Mouse (Mus musculus) midbrain, embryonic 12.5 days (tissue): ENCODE measurements around the gene Clec4f. TPM values are rescaled to one million over a fixed set of nuclear protein-coding genes. Genes with fewer than 3 reads are reported as not detected.
"Not testable (repeated sequence)": the region's sequence is repeated elsewhere in the genome, so short reads cannot be mapped to it uniquely, and the experiment has no call there.

Experiments
- ATAC-seq: fragments of 200-750 bp; cut with Nextera tagmentation; 2 replicates; pipeline ENCODE4 v1.8.0; 2017; ENCODE audit warnings: low read depth, moderate TSS enrichment, moderate library complexity; ENCODE audit not compliant: low FRiP score
- H3K27ac ChIP-seq: fragments of 300-500 bp; sonication (generic); replicated peaks from 2 replicates; pipeline ENCODE4 v1.5.1; 2016; ENCODE audit warnings: mild to moderate bottlenecking
- H3K27me3 ChIP-seq: fragments of 300-500 bp; sonication (generic); 2 replicates; pipeline ENCODE4 v1.6.1; 2016; ENCODE audit warnings: mild to moderate bottlenecking
- H3K36me3 ChIP-seq: fragments of 300-500 bp; sonication (generic); 2 replicates; pipeline ENCODE4 v1.6.1; 2016
- H3K4me1 ChIP-seq: fragments of 300-500 bp; sonication (generic); 2 replicates; pipeline ENCODE4 v1.6.1; 2016
- H3K4me2 ChIP-seq: fragments of 300-500 bp; sonication (generic); replicated peaks from 2 replicates; pipeline ENCODE4 v1.6.1; 2016; ENCODE audit warnings: mild to moderate bottlenecking, moderate library complexity
- H3K4me3 ChIP-seq: fragments of 300-500 bp; sonication (generic); 2 replicates; pipeline ENCODE4 v1.5.1; 2016; ENCODE audit warnings: mild to moderate bottlenecking
- H3K9ac ChIP-seq: fragments of 300-500 bp; sonication (generic); replicated peaks from 2 replicates; pipeline ENCODE4 v1.6.1; 2016; ENCODE audit warnings: mild to moderate bottlenecking, moderate library complexity
- H3K9me3 ChIP-seq: fragments of 300-500 bp; sonication (generic); 2 replicates; pipeline ENCODE4 v1.6.1; 2016; ENCODE audit warnings: mild to moderate bottlenecking
- WGBS: fragments of 180-500 bp; shearing (Covaris S2); methylation state at CpG from one replicate; pipeline ENCODE4 v1.1.7; 2016; 5-methylcytosine and 5-hydroxymethylcytosine counted together
- polyA plus RNA-seq: library from polyadenylated mRNA; unstranded; fragments of >200 nt; fragmentation: Nextera tagmentation; extraction: Ambion mirVana; gene quantifications from 2 replicates; pipeline ENCODE4 v1.2.1, GENCODE M21; 2016

The Clec4f gene
- polyA plus RNA-seq, 1 experiment from 2014 or later, result not detected

GRCm38 (mm10) chr6:83692962-83693361 is 37.0 kb upstream of the Clec4f start:
- Histone ChIP-seq H3K36me3 (no peaks in the 10 kb centered on the region), H3K27me3 (peaks cover 89% of the 10 kb centered on the region), H3K4me1 (no peaks in the 10 kb centered on the region), H3K27ac (no peak overlapping the region), H3K4me2 (no peak overlapping the region), H3K4me3 (no peak overlapping the region), H3K9me3 (no peaks in the 10 kb centered on the region), H3K9ac (no peak overlapping the region)
- no peak for ATAC-seq
- WGBS, result under 1% methylated on average over 12 of the region's 12 CpGs

DNA sequence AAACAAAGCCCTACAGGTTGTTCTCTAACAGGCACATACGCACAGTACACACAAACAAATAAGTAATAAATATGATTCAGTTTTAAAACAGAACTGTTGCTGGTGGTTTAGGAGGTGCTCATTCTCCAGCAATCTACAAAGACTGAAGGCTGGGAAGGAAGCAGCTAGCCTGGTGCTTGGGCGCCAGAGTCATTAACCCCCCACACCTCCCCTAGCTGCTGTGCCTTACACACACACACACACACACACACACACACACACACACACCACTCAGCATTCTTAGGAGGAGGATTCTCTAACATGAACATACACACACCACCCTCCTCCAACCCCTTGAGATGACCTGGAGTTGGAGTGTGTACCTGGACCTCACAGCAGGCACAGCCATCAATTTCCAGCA is 34.9 kb upstream of the Clec4f start:
- ATAC-seq, result no peak
- Histone ChIP-seq H3K27me3 (peaks cover 70% of the 10 kb centered on the region), H3K27ac (no peak overlapping the region), H3K9me3 (no peaks in the 10 kb centered on the region), H3K4me3 (no peak overlapping the region), H3K4me2 (no peak overlapping the region), H3K9ac (no peak overlapping the region), H3K4me1 (no peaks in the 10 kb centered on the region), H3K36me3 (no peaks in the 10 kb centered on the region)
- 65% methylated on average over 2 of the region's 2 CpGs for WGBS

DNA sequence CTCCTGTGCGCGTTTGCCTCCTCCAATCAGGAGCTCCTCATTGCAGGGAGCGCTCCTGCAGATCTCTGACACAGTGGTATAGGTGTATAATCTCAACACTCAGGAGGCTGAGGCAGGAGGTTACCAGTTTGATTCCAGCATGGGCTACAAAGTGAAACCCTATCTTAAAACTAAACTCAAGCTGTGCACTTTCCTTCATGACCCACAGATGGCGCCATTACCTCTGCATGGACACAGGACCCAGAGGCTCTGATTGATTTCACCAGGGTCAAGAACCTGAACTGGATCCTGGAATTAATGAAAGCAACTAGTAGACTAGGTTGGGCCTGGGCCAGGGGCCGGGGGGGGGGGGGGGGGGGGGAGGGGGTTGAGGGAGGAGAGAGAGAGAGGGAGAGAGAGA is 34.3 kb upstream of the Clec4f start:
- Histone ChIP-seq H3K9ac (no peak overlapping the region), H3K27ac (no peak overlapping the region), H3K27me3 (peaks cover 70% of the 10 kb centered on the region), H3K36me3 (no peaks in the 10 kb centered on the region), H3K9me3 (no peaks in the 10 kb centered on the region), H3K4me2 (no peak overlapping the region), H3K4me3 (no peak overlapping the region), H3K4me1 (no peaks in the 10 kb centered on the region)
- ATAC-seq, result no peak; the same call in 1 of the 2 replicates
- 21% methylated on average over 4 of the region's 5 CpGs for WGBS

DNA sequence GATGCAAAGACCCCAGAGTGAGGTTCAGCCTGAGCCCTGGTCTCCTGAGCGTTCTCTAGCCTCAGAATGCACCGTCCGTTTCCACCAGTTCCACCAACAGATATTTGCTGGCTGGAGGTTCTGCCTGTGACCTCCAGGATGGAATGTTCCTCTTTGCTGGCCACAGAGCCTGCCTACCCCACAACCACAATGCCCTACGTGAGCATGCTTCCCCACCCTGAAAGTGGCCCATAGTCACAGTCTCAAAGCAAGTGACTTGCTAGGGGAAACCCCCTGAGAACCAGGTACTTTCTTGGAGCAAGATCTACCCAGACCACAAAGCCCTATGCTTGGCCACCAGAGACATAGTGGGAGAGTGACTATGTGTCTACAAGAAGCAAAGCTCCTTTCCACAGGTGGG is 33.4 kb upstream of the Clec4f start:
- Histone ChIP-seq H3K4me3 (no peak overlapping the region), H3K9ac (no peak overlapping the region), H3K4me1 (no peaks in the 10 kb centered on the region), H3K27ac (no peak overlapping the region), H3K36me3 (no peaks in the 10 kb centered on the region), H3K27me3 (peaks cover 61% of the 10 kb centered on the region), H3K4me2 (no peak overlapping the region), H3K9me3 (no peaks in the 10 kb centered on the region)
- ATAC-seq, result no peak
- WGBS, result 91% methylated on average over 4 of the region's 4 CpGs

DNA sequence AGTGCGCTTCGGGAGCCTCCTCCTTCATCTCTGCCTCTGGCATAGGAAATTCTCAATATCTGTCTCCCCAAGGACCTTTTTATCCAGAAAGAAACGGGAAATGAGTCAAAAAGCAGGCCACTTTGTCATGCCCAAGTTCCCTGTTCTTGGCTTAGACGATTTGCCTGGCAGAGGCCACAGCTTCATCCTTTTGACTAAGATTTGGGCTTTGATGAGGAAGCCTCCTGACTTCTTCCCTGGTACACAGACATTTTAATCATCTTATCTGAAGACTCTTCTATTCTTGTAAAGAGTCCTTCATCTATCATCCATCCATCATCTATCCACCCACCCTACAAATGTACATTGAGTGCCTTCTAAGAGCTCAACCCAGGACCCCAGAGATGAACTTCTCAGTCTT is 21.8 kb upstream of the Clec4f start, which contains the start of gene Cd207:
Gene Cd207, minus strand, starts transcription at position 101 of the 400 bp plus-strand sequence.
- H3K36me3 ChIP-seq, result no peaks in the 10 kb centered on the region
- no peak for ATAC-seq

GRCm38 (mm10) chr6:83673395-83673794 is 17.4 kb upstream of the Clec4f start:
- no peaks in the 10 kb centered on the region for H3K9me3 ChIP-seq
- H3K4me2 ChIP-seq, result no peak overlapping the region
- 10% methylated on average over 4 of the region's 4 CpGs for WGBS
- H3K27ac ChIP-seq, result no peak overlapping the region
- 0 out of 2 replicates have a peak, but pooled peaks cover 3% of the 10 kb centered on the region for H3K27me3 ChIP-seq
- no peak for ATAC-seq
- no peaks in the 10 kb centered on the region for H3K4me1 ChIP-seq
- no peak overlapping the region for H3K9ac ChIP-seq
- no peaks in the 10 kb centered on the region for H3K36me3 ChIP-seq
- H3K4me3 ChIP-seq, result no peak overlapping the region

More for the DNA sequence above, 21.8 kb upstream of the Clec4f start, which contains the start of gene Cd207:
- 0 out of 2 replicates have a peak, but pooled peaks cover 7% of the 10 kb centered on the region for H3K27me3 ChIP-seq
- 71% methylated on average over 4 of the region's 4 CpGs for whole genome bisulfite sequencing
- H3K9me3 ChIP-seq, result no peaks in the 10 kb centered on the region
- H3K9ac ChIP-seq, result no peak within 1 kb of the TSS
- H3K4me2 ChIP-seq, result no peak within 1 kb of the TSS
- H3K27ac ChIP-seq, result no peak within 1 kb of the TSS
- H3K4me3 ChIP-seq, result no peak within 1 kb of the TSS
- no peaks in the 10 kb centered on the region for H3K4me1 ChIP-seq

GRCm38 (mm10) chr6:83665009-83665408 is 9.0 kb upstream of the Clec4f start:
- Histone ChIP-seq H3K4me1 (no peaks in the 10 kb centered on the region), H3K4me2 (no peak overlapping the region), H3K4me3 (no peak overlapping the region), H3K27ac (no peak overlapping the region), H3K9ac (no peak overlapping the region), H3K9me3 (no peaks in the 10 kb centered on the region), H3K36me3 (no peaks in the 10 kb centered on the region), H3K27me3 (no peaks in the 10 kb centered on the region)
- WGBS, result 86% methylated on average over 2 of the region's 2 CpGs
- ATAC-seq, result no peak

DNA sequence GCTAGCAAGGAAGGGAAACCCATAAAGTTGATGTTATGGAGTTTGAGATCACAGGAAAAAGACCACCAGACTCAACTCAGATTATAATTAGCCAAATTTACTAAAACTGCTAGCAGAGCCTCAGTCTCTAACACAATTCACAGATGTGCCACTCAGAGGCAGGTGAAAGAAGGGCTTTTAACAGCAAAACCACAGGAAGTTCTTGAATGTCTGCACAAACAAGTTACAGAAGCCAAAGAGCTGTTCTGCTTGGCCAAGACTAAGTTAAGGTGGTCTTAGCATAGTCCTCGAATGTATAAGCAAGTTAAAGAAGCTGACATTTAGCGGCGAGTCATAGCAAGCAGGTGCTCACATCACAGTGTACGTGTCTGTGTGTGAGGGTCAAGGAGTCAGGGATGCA is 4.8 kb upstream of the Clec4f start:
- H3K27ac ChIP-seq, result no peak overlapping the region
- no peaks in the 10 kb centered on the region for H3K36me3 ChIP-seq
- no peak overlapping the region for H3K4me2 ChIP-seq
- WGBS, result 85% methylated on average over 4 of the region's 4 CpGs
- H3K27me3 ChIP-seq, result no peaks in the 10 kb centered on the region
- no peak overlapping the region for H3K4me3 ChIP-seq
- no peak for ATAC-seq
- H3K9me3 ChIP-seq, result no peaks in the 10 kb centered on the region
- H3K4me1 ChIP-seq, result no peaks in the 10 kb centered on the region
- H3K9ac ChIP-seq, result no peak overlapping the region

DNA sequence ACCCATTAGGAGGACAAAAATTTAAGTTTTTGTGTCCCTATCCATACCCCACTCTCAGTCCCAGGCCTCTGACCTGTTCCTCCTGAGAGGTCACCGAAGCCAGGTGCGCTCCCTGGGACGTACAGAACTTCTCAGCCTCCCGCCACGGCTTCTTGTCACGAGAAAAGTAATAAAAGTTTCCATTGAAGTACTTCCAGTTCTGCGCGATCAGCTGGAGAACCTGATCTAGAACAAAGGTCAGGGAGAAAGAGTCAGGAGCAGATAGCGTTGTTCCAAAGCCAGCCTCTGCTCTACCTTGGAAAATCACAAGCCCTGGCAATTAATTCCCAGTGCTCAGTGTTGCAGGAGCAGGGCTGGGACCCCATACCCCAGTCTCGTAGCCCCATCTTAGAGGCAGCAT is 9.3 kb downstream of the Clec4f start:
- 91% methylated on average over 10 of the region's 10 CpGs for WGBS
- H3K4me2 ChIP-seq, result no peak overlapping the region
- ATAC-seq, result no peak

DNA sequence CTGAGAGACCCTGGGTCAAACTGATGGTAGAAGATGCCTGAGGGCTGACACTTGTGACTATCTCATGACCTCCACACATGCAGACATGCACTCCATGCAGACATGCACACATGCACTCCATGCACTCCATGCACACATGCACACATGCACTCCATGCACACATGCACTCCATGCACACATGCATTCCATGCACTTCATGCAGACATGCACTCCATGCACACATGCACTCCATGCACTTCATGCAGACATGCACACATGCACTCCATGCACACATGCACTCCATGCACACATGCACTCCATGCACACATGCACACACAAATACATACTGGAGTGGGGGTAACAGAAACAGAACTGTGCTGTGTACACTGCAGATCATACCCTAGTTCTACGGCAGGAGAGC is 20.7 kb downstream of the Clec4f start:
- Histone ChIP-seq H3K27me3 (peaks cover 7% of the 10 kb centered on the region; the same call in 1 of the 2 replicates), H3K36me3 (no peaks in the 10 kb centered on the region), H3K9ac (no peak overlapping the region), H3K9me3 (no peaks in the 10 kb centered on the region), H3K4me1 (no peaks in the 10 kb centered on the region), H3K4me2 (no peak overlapping the region), H3K27ac (no peak overlapping the region), H3K4me3 (no peak overlapping the region)
- WGBS, result 100% methylated on average over 1 of the region's 1 CpGs
- no peak for ATAC-seq

More for the DNA sequence above, 9.3 kb downstream of the Clec4f start:
- Histone ChIP-seq H3K27me3 (no peaks in the 10 kb centered on the region), H3K9me3 (no peaks in the 10 kb centered on the region), H3K27ac (no peak overlapping the region), H3K36me3 (no peaks in the 10 kb centered on the region), H3K9ac (no peak overlapping the region), H3K4me1 (no peaks in the 10 kb centered on the region), H3K4me3 (no peak overlapping the region)

- not testable (repeated sequence) for H3K4me2 ChIP-seq, ATAC-seq, H3K9ac ChIP-seq, H3K27ac ChIP-seq, H3K36me3 ChIP-seq, H3K4me3 ChIP-seq, H3K4me1 ChIP-seq, H3K9me3 ChIP-seq, H3K27me3 ChIP-seq
- WGBS, result 81% methylated on average over 4 of the region's 4 CpGs
Measured at GRCm38 (mm10) chr6:83634631-83635030, 21.4 kb downstream of the Clec4f start.

GRCm38 (mm10) chr6:83634106-83634505 is 21.9 kb downstream of the Clec4f start:
- H3K36me3 ChIP-seq, H3K27ac ChIP-seq, H3K9ac ChIP-seq, H3K9me3 ChIP-seq, H3K4me3 ChIP-seq, H3K4me2 ChIP-seq, H3K4me1 ChIP-seq, ATAC-seq, H3K27me3 ChIP-seq: not testable (repeated sequence)
- 66% methylated on average over 5 of the region's 5 CpGs for WGBS

- WGBS, result 80% methylated on average over 4 of the region's 4 CpGs
- H3K27me3 ChIP-seq, result peaks cover 11% of the 10 kb centered on the region; the same call in 1 of the 2 replicates
- no peak for ATAC-seq
Measured at GRCm38 (mm10) chr6:83631815-83632214, 24.2 kb downstream of the Clec4f start.

More at GRCm38 (mm10) chr6:83631815-83632214, 24.2 kb downstream of the Clec4f start:
- H3K4me2 ChIP-seq, result no peak overlapping the region
- no peaks in the 10 kb centered on the region for H3K9me3 ChIP-seq
- H3K4me1 ChIP-seq, result no peaks in the 10 kb centered on the region
- H3K9ac ChIP-seq, result no peak overlapping the region
- H3K27ac ChIP-seq, result no peak overlapping the region
- no peaks in the 10 kb centered on the region for H3K36me3 ChIP-seq
- H3K4me3 ChIP-seq, result no peak overlapping the region
